Mouse (Mus musculus) right cerebral cortex, postnatal 14 days (tissue): ENCODE data around the gene Opn1sw.
"Not testable (repeated sequence)": the region's sequence is repeated elsewhere in the genome, so short reads cannot be mapped to it uniquely, and the experiment has no call there.

Source experiments
- DNase-seq: peaks from one replicate; pipeline ENCODE4 v3.0.0; 2022

Gene Opn1sw

GRCm38 (mm10) chr6:29395910-29396713 is 7.8 kb upstream of the Opn1sw start, which contains the start of gene Ccdc136:
Gene Ccdc136, plus strand, starts transcription at chr6:29396309.
- peak; percentile 73 for DNase-seq

- no peak for DNase-seq
Observed at GRCm38 (mm10) chr6:29394286-29394685, 6.0 kb upstream of the Opn1sw start.

- no peak for DNase-seq
Observed at GRCm38 (mm10) chr6:29391802-29392201, 3.5 kb upstream of the Opn1sw start.

- DNase-seq = not testable (repeated sequence)
Observed at GRCm38 (mm10) chr6:29391241-29391640, 3.0 kb upstream of the Opn1sw start.

GRCm38 (mm10) chr6:29390500-29390899 is 2.2 kb upstream of the Opn1sw start:
- not testable (repeated sequence) for DNase-seq

GRCm38 (mm10) chr6:29389425-29389824 is 1.2 kb upstream of the Opn1sw start:
- DNase-seq = no peak

- peak; percentile 80 for DNase-seq
Observed at GRCm38 (mm10) chr6:29388606-29389080, 375 bp upstream of the Opn1sw start.

GRCm38 (mm10) chr6:29382442-29382841 is 5.8 kb downstream of the Opn1sw start:
- no peak for DNase-seq

GRCm38 (mm10) chr6:29379954-29380353 is 8.3 kb downstream of the Opn1sw start:
- no peak for DNase-seq

GRCm38 (mm10) chr6:29378678-29379077 is 9.6 kb downstream of the Opn1sw start:
- DNase-seq = no peak

- DNase-seq = no peak
Observed at GRCm38 (mm10) chr6:29377386-29377785, 10.9 kb downstream of the Opn1sw start.

- DNase-seq = no peak
Observed at GRCm38 (mm10) chr6:29365277-29365676, 23.0 kb downstream of the Opn1sw start.

- no peak for DNase-seq
Observed at GRCm38 (mm10) chr6:29363129-29363515, 25.1 kb downstream of the Opn1sw start.

- DNase-seq = no peak
Observed at GRCm38 (mm10) chr6:29362246-29363128, 25.8 kb downstream of the Opn1sw start.

- no peak for DNase-seq
Observed at GRCm38 (mm10) chr6:29360211-29360610, 28.1 kb downstream of the Opn1sw start.

GRCm38 (mm10) chr6:29359386-29359785 is 28.9 kb downstream of the Opn1sw start:
- no peak for DNase-seq

GRCm38 (mm10) chr6:29352816-29353215 is 35.5 kb downstream of the Opn1sw start:
- no peak for DNase-seq

- no peak for DNase-seq
Observed at GRCm38 (mm10) chr6:29351613-29352012, 36.7 kb downstream of the Opn1sw start.

- DNase-seq = no peak
Observed at GRCm38 (mm10) chr6:29348371-29348724, 39.9 kb downstream of the Opn1sw start.

- DNase-seq = peak; percentile 100
Observed at GRCm38 (mm10) chr6:29347665-29348370, 40.5 kb downstream of the Opn1sw start, which contains the start of gene Calu. Gene Calu, plus strand, starts transcription at chr6:29348069.

GRCm38 (mm10) chr6:29347189-29347588 is 41.1 kb downstream of the Opn1sw start:
- no peak for DNase-seq

- not testable (repeated sequence) for DNase-seq
Observed at GRCm38 (mm10) chr6:29346512-29346911, 41.8 kb downstream of the Opn1sw start.

- no peak for DNase-seq
Observed at GRCm38 (mm10) chr6:29329514-29329913, 58.8 kb downstream of the Opn1sw start.
